Mouse (Mus musculus): ENCODE measurements around the gene Erp29.

DNA sequence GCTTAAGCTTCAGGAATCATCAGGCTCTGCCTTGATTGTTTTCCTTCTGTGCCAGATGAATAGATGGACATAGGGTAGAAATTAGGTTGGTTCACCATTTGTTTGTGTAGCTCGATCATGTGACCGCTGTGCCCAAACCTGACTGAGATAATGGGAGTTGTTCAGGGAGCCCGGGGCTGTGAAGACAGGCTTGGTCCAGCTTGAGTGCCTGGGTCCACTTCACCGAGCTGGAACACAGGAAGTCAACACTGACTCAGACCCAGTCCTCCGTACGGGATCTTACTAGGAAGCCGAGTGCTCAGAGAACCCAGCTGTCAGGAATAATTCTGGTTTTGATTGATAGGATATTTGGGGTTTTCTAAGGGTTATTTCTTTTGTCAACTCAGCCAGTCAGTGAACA is 22.3 kb upstream of the Erp29 start:
- TF ChIP-seq ZMIZ1 (IDR thresholded peaks at IDR 0.05; ENCODE audit: low read depth, low read length) (no peak), NRF1 (IDR thresholded peaks at IDR 0.05; ENCODE audit: low read depth, low read length) (no peak), CTCF (conservative IDR thresholded peaks at IDR 0.05 in 1 of 2, IDR thresholded peaks at IDR 0.05 in 1 of 2; ENCODE audit: low read depth in 2 of 2, low read length in 2 of 2) (no peak), TCF12 (IDR thresholded peaks at IDR 0.05; ENCODE audit: low read depth, low read length) (no peak), POLR2A (IDR thresholded peaks at IDR 0.05; ENCODE audit: low read depth, low read length) (no peak), MYC (IDR thresholded peaks at IDR 0.05; ENCODE audit: low read depth, low read length) (no peak), JUND (conservative IDR thresholded peaks at IDR 0.05; ENCODE audit: low read depth, low read length) (no peak), ELF1 (IDR thresholded peaks at IDR 0.05; ENCODE audit: low read depth, low read length) (no peak), MAX (IDR thresholded peaks at IDR 0.05; ENCODE audit: low read length) (no peak), EP300 (IDR thresholded peaks at IDR 0.05; ENCODE audit: low read length) (no peak), JUN (IDR thresholded peaks at IDR 0.05; ENCODE audit: insufficient read depth, low read depth, low read length) (no peak), SMC3 (IDR thresholded peaks at IDR 0.05; ENCODE audit: low read depth, low read length) (no peak), BHLHE40 (IDR thresholded peaks at IDR 0.05; ENCODE audit: low read depth, low read length) (no peak)
